Mouse (Mus musculus) layer of hippocampus, postnatal 10 days (tissue): ENCODE data around the gene Cldnd2. TPM values are rescaled to one million over a fixed set of nuclear protein-coding genes. Genes with fewer than 3 reads are reported as not detected.

Experiments used
- DNase-seq, 2 experiments: peaks; one replicate each; pipeline ENCODE4 v3.0.0; 2021; ENCODE audit warnings: low spot score in 2 of 2
- microRNA-seq, 2 experiments: library from miRNA; unstranded; fragments of <30 nt; microRNA quantifications; one replicate each; pipeline ENCODE4 v1.2.0; 2021
- total RNA-seq, 2 experiments: library from RNA; stranded (reverse); gene quantifications; 2 replicates each; pipeline ENCODE4 v1.2.3; 2021

Gene Cldnd2
- total RNA-seq, 2 experiments from 2014 or later: not detected

- peak; percentile 78 to 83 for DNase-seq
These were observed 49.6 kb downstream of the Cldnd2 start for GRCm38 (mm10) chr7:43490182-43490584.

- no peak for DNase-seq
These were observed 50.3 kb downstream of the Cldnd2 start for GRCm38 (mm10) chr7:43490861-43491260.

Small RNA genes lying within 50 kb of the gene (microRNA-seq; reads per million reads assigned to microRNA genes)
- gene Mir7051: 1.4 to 2.7 reads per million in 2 experiments

Other genes with a start within 250 kb of the Cldnd2 start
- gene Zfp715, start 127.5 kb upstream of the Cldnd2 start, total RNA-seq: 10 to 100 TPM; 22.9 to 23.9 TPM
- 1 to 10 TPM in 1 of 2 experiments, under 1 TPM in 1; 0.49 to 1.0 TPM for gene Siglecf, start 89.4 kb upstream of the Cldnd2 start, total RNA-seq
- gene Siglecg, start 32.6 kb upstream of the Cldnd2 start, total RNA-seq: under 1 TPM in 1 of 2 experiments, not detected in 1; 0.22 TPM
- gene Lim2, start 13.1 kb upstream of the Cldnd2 start, total RNA-seq: not detected
- gene Nkg7, start 3.7 kb upstream of the Cldnd2 start, total RNA-seq: not detected
- 10 to 100 TPM; 61.8 to 68.0 TPM for gene Etfb, start 3.3 kb downstream of the Cldnd2 start, total RNA-seq
- 1 to 10 TPM; 2.0 to 2.1 TPM for gene Gm45233, start 3.3 kb downstream of the Cldnd2 start, total RNA-seq
- 1 to 10 TPM; 3.6 to 5.5 TPM for gene Vsig10l, start 22.4 kb downstream of the Cldnd2 start, total RNA-seq
- 10 to 100 TPM; 51.1 to 51.6 TPM for gene Iglon5, start 49.3 kb downstream of the Cldnd2 start, total RNA-seq
- not detected for gene 4931406B18Rik, start 65.2 kb downstream of the Cldnd2 start, total RNA-seq
- gene Cd33, start 103.6 kb downstream of the Cldnd2 start, total RNA-seq: 1 to 10 TPM; 5.5 to 8.4 TPM
- 1 to 10 TPM; 6.4 to 6.5 TPM for gene Zfp658, start 121.5 kb downstream of the Cldnd2 start, total RNA-seq
- 10 to 100 TPM; 19.9 to 25.9 TPM for gene Zfp719, start 138.8 kb downstream of the Cldnd2 start, total RNA-seq
- under 1 TPM in 1 of 2 experiments, not detected in 1; 0.36 TPM for gene Zfp819, start 166.4 kb downstream of the Cldnd2 start, total RNA-seq
- gene Ceacam18, start 193.9 kb downstream of the Cldnd2 start, total RNA-seq: under 1 TPM in 1 of 2 experiments, not detected in 1; 0.16 TPM
- gene Siglece, start 219.4 kb downstream of the Cldnd2 start, total RNA-seq: 1 to 10 TPM in 1 of 2 experiments, under 1 TPM in 1; 0.71 to 1.0 TPM
- gene Ctu1, start 231.2 kb downstream of the Cldnd2 start, total RNA-seq: 10 to 100 TPM; 15.0 to 15.2 TPM
- under 1 TPM in 1 of 2 experiments, not detected in 1; 0.27 TPM for gene Klk14, start 249.6 kb downstream of the Cldnd2 start, total RNA-seq